In the genomic region with DNA sequence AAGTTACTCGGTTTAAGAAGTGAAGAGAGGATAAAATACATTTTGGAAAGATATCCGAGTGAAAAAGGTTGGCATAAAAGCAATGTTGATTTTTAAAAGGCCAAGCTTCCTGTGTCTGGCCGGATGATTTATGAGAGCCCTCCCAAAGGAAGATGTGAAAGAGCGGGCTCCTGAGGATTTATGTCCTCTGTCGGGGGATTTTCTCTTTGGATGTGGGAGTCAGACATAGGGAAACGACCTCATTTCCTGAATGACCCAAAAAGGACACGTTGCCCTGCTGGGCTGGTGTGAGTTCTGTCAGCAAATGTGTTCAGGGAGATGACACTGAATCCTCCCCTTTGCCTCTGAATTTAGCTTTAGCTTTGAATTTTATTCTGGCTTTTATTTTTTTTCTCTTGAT, we compare ENCODE assay signal across 14 mouse cellular contexts. TPM values are rescaled to one million over a fixed set of nuclear protein-coding genes. Genes with fewer than 3 reads are reported as not detected.
DNase-seq lines count a peak whose midpoint lies in the region; ATAC-seq and TF ChIP-seq lines count a peak whose summit lies in the region.
"Had no signal": no experiment of that assay in that cellular context is flagged by ENCODE, and none has a peak within 500 bp of the region (broad histone marks: within the 10 kb centered on the region; RNA-seq: fewer than 3 reads in every experiment).

No protein-coding gene starts in this region.

- no peak for DNase-seq in limb, embryonic 10.5 days (ENCODE audit: low spot score)
- DNase-seq in cerebellum, adult 2 months: no peak
- no peak for DNase-seq in frontal cortex, postnatal 10 days (ENCODE audit: low spot score in 2 of 2)
- DNase-seq: cerebellum, postnatal 36 days; gastrocnemius, postnatal 14 days; left cerebral cortex, postnatal 4 days; thymus, adult 2 months had no signal

- peaks cover 97% of the 10 kb centered on the region for H3K79me2 ChIP-seq in macrophage (ENCODE audit: inconsistent target)

- H3K4me3 ChIP-seq in limb, embryonic 15.5 days: no peak overlapping the region
- no peak overlapping the region for H3K4me3 ChIP-seq in limb, embryonic 10.5 days
- H3K4me3 ChIP-seq in bone marrow macrophage, adult 2 months (ENCODE audit: insufficient read depth, low read length): no peak overlapping the region
- no peak overlapping the region for H3K4me3 ChIP-seq in intestine, embryonic 16.5 days (ENCODE audit: low read length)
- no peak overlapping the region for H3K4me3 ChIP-seq in macrophage (ENCODE audit: inconsistent target)
- no peak overlapping the region for H3K4me3 ChIP-seq in cerebellum, adult 2 months (replicated peaks; ENCODE audit: insufficient read depth, low read depth, low read length)
- H3K4me3 ChIP-seq: forebrain, embryonic 12.5 days had no signal

- no peak for TF ChIP-seq CTCF in bone marrow macrophage, adult 2 months (IDR thresholded peaks at IDR 0.05; ENCODE audit: low read depth, low read length)
- no peak for TF ChIP-seq CTCF in cerebellum, adult 2 months (IDR thresholded peaks at IDR 0.05; ENCODE audit: borderline replicate concordance, insufficient read depth, low read depth, low read length)

- H3K9ac ChIP-seq in limb, embryonic 15.5 days: no peak overlapping the region
- H3K9ac ChIP-seq in intestine, embryonic 16.5 days (ENCODE audit: low read depth, low read length): 0 out of 2 replicates have a peak overlapping the region, but pooled peaks have one; percentile 34
- H3K9ac ChIP-seq: forebrain, embryonic 12.5 days had no signal

- ATAC-seq in limb, embryonic 15.5 days (ENCODE audit: insufficient number of reproducible peaks, low FRiP score, low TSS enrichment, low read depth): no peak
- ATAC-seq in intestine, embryonic 16.5 days: no peak
- ATAC-seq: activated CD4-positive, CD25-positive, alpha-beta regulatory T cell, adult 4 months had no signal

- peaks cover 42% of the 10 kb centered on the region for H3K4me1 ChIP-seq in limb, embryonic 15.5 days
- H3K4me1 ChIP-seq in limb, embryonic 10.5 days: peaks cover 94% of the 10 kb centered on the region
- H3K4me1 ChIP-seq in bone marrow macrophage, adult 2 months (ENCODE audit: control insufficient read depth, insufficient read depth, low read length): peaks cover 75% of the 10 kb centered on the region
- H3K4me1 ChIP-seq in intestine, embryonic 16.5 days (ENCODE audit: control insufficient read depth, insufficient read depth, low read length): peaks cover 45% of the 10 kb centered on the region
- 0 out of 2 replicates have a peak, but pooled peaks cover 8% of the 10 kb centered on the region for H3K4me1 ChIP-seq in cerebellum, adult 2 months (ENCODE audit: control insufficient read depth, insufficient read depth, low read length)

- H3K27me3 ChIP-seq in limb, embryonic 15.5 days: no peaks in the 10 kb centered on the region
- H3K27me3 ChIP-seq in limb, embryonic 10.5 days (ENCODE audit: low read depth, poor library complexity, severe bottlenecking): no peaks in the 10 kb centered on the region
- no peaks in the 10 kb centered on the region for H3K27me3 ChIP-seq in intestine, embryonic 16.5 days (replicated peaks; ENCODE audit: control insufficient read depth, insufficient read depth, low read length)
- H3K27me3 ChIP-seq in cerebellum, adult 2 months (ENCODE audit: control insufficient read depth, insufficient read depth, low read length): no peaks in the 10 kb centered on the region
- H3K27me3 ChIP-seq: forebrain, embryonic 12.5 days had no signal

- 0 out of 2 replicates have a peak overlapping the region, but pooled peaks have one; percentile 3 for H3K27ac ChIP-seq in limb, embryonic 15.5 days
- H3K27ac ChIP-seq in limb, embryonic 10.5 days: no peak overlapping the region; the same call in 1 of the 2 replicates
- H3K27ac ChIP-seq in bone marrow macrophage, adult 2 months (ENCODE audit: insufficient read depth, low read depth, low read length): peak overlapping the region; percentile 87; the same call in 1 of the 2 replicates
- peak overlapping the region; percentile 25; the same call in 1 of the 2 replicates for H3K27ac ChIP-seq in intestine, embryonic 16.5 days (ENCODE audit: low read length)
- peak overlapping the region; percentile 87 for H3K27ac ChIP-seq in macrophage
- no peak overlapping the region for H3K27ac ChIP-seq in cerebellum, adult 2 months (ENCODE audit: insufficient read depth, low read length)
- H3K27ac ChIP-seq: forebrain, embryonic 12.5 days had no signal

- H3K9me3 ChIP-seq in limb, embryonic 15.5 days: no peaks in the 10 kb centered on the region
- H3K9me3 ChIP-seq in limb, embryonic 10.5 days (replicated peaks): no peaks in the 10 kb centered on the region
- H3K9me3 ChIP-seq in intestine, embryonic 16.5 days (ENCODE audit: control insufficient read depth, low read length): no peaks in the 10 kb centered on the region
- H3K9me3 ChIP-seq: forebrain, embryonic 12.5 days had no signal

- H3K4me2 ChIP-seq in limb, embryonic 15.5 days: no peak overlapping the region
- H3K4me2 ChIP-seq in intestine, embryonic 16.5 days (ENCODE audit: low read depth, low read length): no peak overlapping the region
- H3K4me2 ChIP-seq: forebrain, embryonic 12.5 days; midbrain, embryonic 11.5 days had no signal

- 20% methylated on average over 7 of the region's 7 CpGs for WGBS in limb, embryonic 15.5 days
- 18% methylated on average over 7 of the region's 7 CpGs for WGBS in limb, embryonic 10.5 days
- 22% methylated on average over 7 of the region's 7 CpGs for WGBS in intestine, embryonic 16.5 days
- 5% methylated on average over 7 of the region's 7 CpGs for WGBS in macrophage (ENCODE audit: missing documents)
- 61% methylated on average over 7 of the region's 7 CpGs for WGBS in cerebellum, adult 2 months

- no peak for TF ChIP-seq POLR2A in bone marrow macrophage, adult 2 months (IDR thresholded peaks at IDR 0.05; ENCODE audit: borderline replicate concordance, low read depth, low read length)
- no peak for TF ChIP-seq POLR2A in cerebellum, adult 2 months (IDR thresholded peaks at IDR 0.05; ENCODE audit: borderline replicate concordance, insufficient read depth, low read length)

- no peaks in the 10 kb centered on the region for H3K36me3 ChIP-seq in limb, embryonic 15.5 days
- peaks cover 3% of the 10 kb centered on the region; the same call in 1 of the 2 replicates for H3K36me3 ChIP-seq in limb, embryonic 10.5 days
- H3K36me3 ChIP-seq in intestine, embryonic 16.5 days (ENCODE audit: control insufficient read depth, insufficient read depth, low read length): no peaks in the 10 kb centered on the region
- H3K36me3 ChIP-seq in macrophage (ENCODE audit: inconsistent target): no peaks in the 10 kb centered on the region
- H3K36me3 ChIP-seq: forebrain, embryonic 12.5 days had no signal

RNA-seq across cellular contexts. Expression of gene Etv6, which starts 8.0 kb away (rescaled TPM):
- polyA plus RNA-seq in limb, embryonic 15.5 days (2015; fragmentation: Nextera tagmentation; extraction: Ambion mirVana): 11.7 and 13.1 TPM in 2 replicates
- 16.4 and 17.8 TPM in 2 replicates for polyA plus RNA-seq in limb, embryonic 10.5 days (2016; fragmentation: Nextera tagmentation; extraction: Ambion mirVana)
- 20.3 and 23.4 TPM in 2 replicates for polyA plus RNA-seq in bone marrow macrophage, adult 2 months (2012; ENCODE audit: insufficient read depth, insufficient read length, missing spikeins)
- 10.4 and 10.5 TPM in 2 replicates for polyA plus RNA-seq in intestine, embryonic 16.5 days (2015; fragmentation: Nextera tagmentation; extraction: Ambion mirVana)
- 100 to 1,000 TPM in 3 of 26 experiments, 10 to 100 TPM in 23; 35.9 to 168 (median 52.6) TPM for total RNA-seq in macrophage (2018; cell fraction: chromatin; rRNA removed)
- total RNA-seq in macrophage (2018; cell fraction: cytosol; rRNA removed): 10 to 100 TPM; 34.1 to 60.8 (median 42.1) TPM
- 100 to 1,000 TPM in 2 of 26 experiments, 10 to 100 TPM in 24; 37.7 to 145 (median 56.4) TPM for total RNA-seq in macrophage (2018; cell fraction: nucleus; rRNA removed)
- polyA plus RNA-seq in macrophage (2018): 23.4 to 26.3 TPM (median 24.8 TPM) in 3 replicates
- polyA plus RNA-seq in cerebellum, adult 2 months (2012; rRNA removed): 8.9 and 9.1 TPM in 2 replicates

Comparison
In these comparisons a context has a peak if more than half of its experiments do, and no peak if none do; other contexts are left out.
1. H3K27ac ChIP-seq: peak in limb, embryonic 15.5 days (single experiment), bone marrow macrophage, adult 2 months (single experiment), intestine, embryonic 16.5 days (single experiment) and macrophage (single experiment); none in limb, embryonic 10.5 days (single experiment) and cerebellum, adult 2 months (single experiment).